Mouse (Mus musculus): ENCODE data around the gene Ppp1cc. TPM values are rescaled to one million over a fixed set of nuclear protein-coding genes. Genes with fewer than 3 reads are reported as not detected.

The Ppp1cc gene
- total RNA-seq (2014; fragmentation: Nextera tagmentation), result 284 and 366 TPM in 2 replicates
- total RNA-seq (2017), result 247 and 254 TPM in 2 replicates

- ATAC-seq (replicated peaks; ENCODE audit: poor library complexity, severe bottlenecking), result peak; percentile 91
These were observed at the start of gene Ppp1cc for GRCm38 (mm10) chr5:122157827-122158381. Ppp1cc (plus strand) TSS chr5:122158278.

GRCm38 (mm10) chr5:122109325-122110060 lies 48.6 kb upstream of the Ppp1cc start:
- ATAC-seq (replicated peaks; ENCODE audit: poor library complexity, severe bottlenecking), result peak; percentile 73

- ATAC-seq (replicated peaks; ENCODE audit: poor library complexity, severe bottlenecking), result no peak
These were observed 47.5 kb upstream of the Ppp1cc start for GRCm38 (mm10) chr5:122110625-122111024.

- no peak for ATAC-seq (replicated peaks; ENCODE audit: poor library complexity, severe bottlenecking)
These were observed 46.8 kb upstream of the Ppp1cc start for GRCm38 (mm10) chr5:122111091-122111932.

- no peak for ATAC-seq (replicated peaks; ENCODE audit: poor library complexity, severe bottlenecking)
These were observed 46.2 kb upstream of the Ppp1cc start for GRCm38 (mm10) chr5:122111933-122112248.

- no peak for ATAC-seq (replicated peaks; ENCODE audit: poor library complexity, severe bottlenecking)
These were observed 44.6 kb upstream of the Ppp1cc start for GRCm38 (mm10) chr5:122113450-122113849.

GRCm38 (mm10) chr5:122114176-122114575 lies 43.9 kb upstream of the Ppp1cc start:
- ATAC-seq (replicated peaks; ENCODE audit: poor library complexity, severe bottlenecking), result peak; percentile 60

- no peak for ATAC-seq (replicated peaks; ENCODE audit: poor library complexity, severe bottlenecking)
These were observed 42.8 kb upstream of the Ppp1cc start for GRCm38 (mm10) chr5:122115266-122115763.

GRCm38 (mm10) chr5:122116243-122116642 lies 41.8 kb upstream of the Ppp1cc start:
- ATAC-seq (replicated peaks; ENCODE audit: poor library complexity, severe bottlenecking), result no peak

- ATAC-seq (replicated peaks; ENCODE audit: poor library complexity, severe bottlenecking), result peak; percentile 31
These were observed 32.8 kb upstream of the Ppp1cc start for GRCm38 (mm10) chr5:122125211-122125760.

GRCm38 (mm10) chr5:122129068-122129655 lies 28.9 kb upstream of the Ppp1cc start:
- no peak for ATAC-seq (replicated peaks; ENCODE audit: poor library complexity, severe bottlenecking)

GRCm38 (mm10) chr5:122130341-122130998 lies 27.6 kb upstream of the Ppp1cc start:
- peak; percentile 37 for ATAC-seq (replicated peaks; ENCODE audit: poor library complexity, severe bottlenecking)

- ATAC-seq (replicated peaks; ENCODE audit: poor library complexity, severe bottlenecking), result peak; percentile 61
These were observed 26.7 kb upstream of the Ppp1cc start for GRCm38 (mm10) chr5:122131076-122132051.

- ATAC-seq (replicated peaks; ENCODE audit: poor library complexity, severe bottlenecking), result no peak
These were observed 25.7 kb upstream of the Ppp1cc start for GRCm38 (mm10) chr5:122132167-122133049.

- no peak for ATAC-seq (replicated peaks; ENCODE audit: poor library complexity, severe bottlenecking)
These were observed 25.1 kb upstream of the Ppp1cc start for GRCm38 (mm10) chr5:122133050-122133389.

GRCm38 (mm10) chr5:122134395-122135289 lies 23.4 kb upstream of the Ppp1cc start:
- ATAC-seq (replicated peaks; ENCODE audit: poor library complexity, severe bottlenecking), result no peak

Data from granulocyte monocyte progenitor cell, adult 5-6 weeks (primary cell).